Mouse (Mus musculus) liver, adult 2 months (tissue): ENCODE measurements around the gene Plcb1.

ENCODE experiments used
- CTCF ChIP-seq: fragments of 200-500 bp; IDR thresholded peaks from 2 replicates; pipeline ENCODE4 v1.5.1; 2011; ENCODE audit warnings: low read depth, low read length, control low read depth
- POLR2A ChIP-seq: fragments of 200-500 bp; IDR thresholded peaks from 2 replicates; pipeline ENCODE4 v1.6.1; 2011; ENCODE audit warnings: low read length, control low read depth; ENCODE audit not compliant: insufficient read depth; ENCODE audit errors: extremely low read depth

DNA sequence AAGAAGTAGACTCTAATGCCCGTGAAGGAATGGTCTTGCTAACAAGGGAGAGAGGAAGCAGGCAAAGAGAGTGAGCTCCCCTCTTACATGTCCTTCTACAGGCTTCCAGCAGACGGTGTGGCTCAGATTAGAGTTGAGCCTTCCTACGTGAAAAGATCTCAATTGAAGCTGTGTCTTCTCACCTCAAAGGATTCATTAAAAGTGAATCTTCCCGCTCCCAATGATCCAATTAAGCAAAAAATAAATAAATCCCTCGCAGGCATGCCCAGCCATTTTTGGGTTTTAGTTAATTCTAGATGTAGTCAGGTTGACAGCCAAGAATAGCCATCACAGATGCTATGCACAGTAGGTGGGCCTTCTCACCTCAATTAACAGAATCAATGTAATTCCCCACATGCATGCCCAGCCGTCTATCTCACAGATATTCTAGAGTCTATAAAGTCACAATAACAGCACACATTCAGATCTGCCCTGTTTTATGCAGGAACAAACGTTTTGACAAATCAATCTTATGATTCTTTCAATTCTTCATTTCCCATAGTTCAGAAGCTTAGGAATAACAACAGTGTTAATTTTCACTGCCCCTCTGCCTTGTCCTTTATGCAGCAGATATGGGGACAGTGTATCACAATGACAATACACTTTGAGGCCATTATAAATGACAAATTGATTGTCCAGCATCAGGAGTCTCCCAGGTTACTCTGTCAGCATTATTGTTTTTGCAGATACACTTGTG, 520.0 kb downstream of the Plcb1 start:
- TF ChIP-seq CTCF (no peak), POLR2A (no peak)
